Mouse (Mus musculus) layer of hippocampus, adult 2 months (tissue): ENCODE measurements around the gene Slc44a5. TPM values are rescaled to one million over a fixed set of nuclear protein-coding genes. Genes with fewer than 3 reads are reported as not detected.
"Not testable (repeated sequence)": the region's sequence is repeated elsewhere in the genome, so short reads cannot be mapped to it uniquely, and the experiment has no call there.

Source experiments
- DNase-seq, 2 experiments: peaks; one replicate each; pipeline ENCODE4 v3.0.0; 2022; ENCODE audit warnings: low spot score in 2 of 2
- H3K27ac ChIP-seq: fragments of 200-600 bp; 2 replicates; pipeline ENCODE4 v1.8.1; 2022
- H3K4me3 ChIP-seq: fragments of 200-600 bp; 2 replicates; pipeline ENCODE4 v1.8.1; 2022; ENCODE audit warnings: mild to moderate bottlenecking
- CTCF ChIP-seq: fragments of 200-600 bp; conservative IDR thresholded peaks from 2 replicates; pipeline ENCODE4 v1.8.1; 2022; ENCODE audit warnings: antibody characterized with exemption, mild to moderate bottlenecking, moderate library complexity
- total RNA-seq, 2 experiments: library from RNA; stranded (reverse); gene quantifications; 2 replicates each; pipeline ENCODE4 v1.2.3; 2021

The Slc44a5 gene
- total RNA-seq, 2 experiments from 2014 or later = 52.6 to 57.5 TPM

DNA sequence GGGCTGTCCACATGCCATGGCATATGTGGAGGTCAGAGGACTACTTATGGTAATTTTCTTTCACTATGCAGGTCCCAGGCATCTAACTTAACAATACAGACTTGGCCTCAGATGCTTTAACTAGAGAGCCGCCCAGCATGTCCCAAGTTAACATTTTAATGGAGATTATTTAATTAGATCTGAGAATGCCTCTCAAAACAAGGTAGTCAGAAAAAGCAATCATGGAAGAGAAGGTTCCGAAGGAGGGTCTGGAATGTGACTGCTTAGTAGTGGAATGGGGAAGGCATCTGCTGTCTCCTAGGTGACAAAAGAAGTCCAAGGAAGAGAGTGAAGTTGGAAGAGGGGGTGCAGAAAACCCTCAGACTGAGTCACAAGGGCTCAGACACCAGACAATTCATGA is 7.4 kb downstream of the Slc44a5 start:
- no peak for DNase-seq
- no peak for TF ChIP-seq CTCF
- no peak overlapping the region for H3K27ac ChIP-seq
- H3K4me3 ChIP-seq = no peak overlapping the region

DNA sequence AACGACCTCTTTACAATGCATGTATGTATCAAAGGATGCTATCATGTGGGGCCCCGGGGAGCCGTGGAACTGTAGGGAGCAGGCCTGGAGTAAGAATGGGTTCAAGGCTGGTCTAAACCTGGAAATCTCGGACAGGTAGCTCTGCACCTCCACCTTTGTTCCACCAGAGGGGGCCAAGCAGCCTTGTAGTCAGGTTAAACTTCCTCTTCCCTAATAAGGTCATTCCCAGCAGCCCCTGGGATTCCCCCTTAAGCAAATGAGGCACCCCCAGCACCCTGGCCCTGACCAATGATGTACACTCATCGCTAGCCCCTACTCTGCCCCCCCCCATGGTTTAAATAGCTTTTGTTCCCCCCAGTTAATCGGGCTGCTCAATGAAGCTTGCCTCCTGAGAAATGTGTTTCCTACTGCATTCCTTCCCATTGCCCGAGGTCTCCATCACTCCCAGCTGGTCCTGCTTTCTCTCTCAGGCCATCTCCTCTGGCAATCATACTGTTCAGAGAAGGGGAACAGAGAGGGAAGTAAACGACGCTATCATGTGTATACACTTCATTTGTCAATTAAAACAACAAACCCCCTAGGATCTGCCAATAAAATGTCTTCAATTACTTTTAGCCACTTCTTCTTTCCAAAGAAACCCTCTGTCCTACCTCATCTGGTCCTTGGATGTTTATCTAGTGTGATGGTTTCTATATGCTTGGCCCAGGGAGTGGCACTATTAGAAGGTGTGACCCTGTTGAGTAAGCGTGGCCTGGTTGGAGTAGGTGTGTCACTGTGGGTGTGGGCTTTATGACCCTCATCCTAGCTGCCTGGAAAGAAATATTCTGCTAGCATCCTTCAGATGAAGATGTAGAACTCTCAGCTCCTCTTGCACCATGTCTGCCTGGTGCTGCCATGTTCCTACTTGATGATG is 11.4 kb downstream of the Slc44a5 start:
- H3K27ac ChIP-seq = no peak overlapping the region
- peak; percentile 79 for TF ChIP-seq CTCF
- DNase-seq = peak in 1 of 2 experiments; percentile 39
- no peak overlapping the region for H3K4me3 ChIP-seq

DNA sequence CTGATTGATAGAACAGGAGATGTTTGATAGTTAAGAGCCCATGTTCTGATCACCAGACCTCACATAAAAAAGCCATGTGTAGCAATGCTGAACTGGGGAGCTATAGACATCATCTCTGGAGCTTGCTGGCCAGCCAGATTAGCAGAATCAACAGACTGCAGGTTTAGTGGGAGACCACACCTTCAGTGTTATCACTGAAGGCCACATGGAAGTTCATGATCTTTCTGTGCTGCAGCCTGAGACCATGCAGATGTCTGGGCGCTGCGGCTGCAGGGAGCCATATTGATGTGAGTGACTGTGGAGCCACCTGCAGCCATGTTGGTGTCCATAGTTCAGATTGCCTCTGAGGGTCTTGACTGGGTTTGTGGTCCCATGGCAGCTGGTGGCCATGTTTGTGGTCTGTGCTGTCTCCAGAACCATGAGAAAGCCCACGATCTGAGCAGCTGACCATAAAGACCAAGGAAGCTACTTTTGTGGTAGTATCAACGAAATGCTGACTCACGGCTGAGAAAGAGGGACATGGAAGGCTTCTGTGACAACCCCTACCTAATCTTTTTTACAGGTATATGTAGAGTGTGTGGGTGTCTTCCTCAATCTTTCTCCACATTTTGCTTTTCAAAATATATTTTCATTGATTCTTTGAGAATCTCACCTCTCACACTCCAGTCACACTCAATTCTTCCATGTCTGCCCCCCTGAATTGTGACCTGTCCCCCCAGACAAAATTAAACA is 26.7 kb downstream of the Slc44a5 start:
- no peak for DNase-seq
- Histone ChIP-seq H3K4me3 (no peak overlapping the region), H3K27ac (no peak overlapping the region)
- no peak for TF ChIP-seq CTCF

DNA sequence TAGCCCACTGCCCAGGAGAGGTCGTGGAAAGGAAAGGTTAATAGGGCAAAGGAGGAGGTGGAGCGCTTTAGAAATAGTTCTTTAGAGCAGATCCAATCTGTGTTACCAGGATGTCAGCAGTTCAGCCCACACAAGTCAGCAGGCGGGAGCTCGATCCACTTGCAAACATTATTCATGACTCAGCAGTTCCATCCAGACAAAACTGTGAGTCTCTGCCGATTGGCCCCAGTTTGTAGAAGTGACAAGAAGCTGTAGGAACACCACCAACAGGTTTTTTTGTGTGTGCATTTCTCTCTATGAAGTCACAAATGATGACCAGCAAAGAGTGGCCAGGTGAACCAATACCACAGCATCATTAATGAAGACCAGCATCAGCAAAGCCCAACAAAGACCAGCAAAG is 28.1 kb downstream of the Slc44a5 start:
- DNase-seq = no peak
- Histone ChIP-seq H3K27ac (no peak overlapping the region), H3K4me3 (no peak overlapping the region)
- no peak for TF ChIP-seq CTCF

DNA sequence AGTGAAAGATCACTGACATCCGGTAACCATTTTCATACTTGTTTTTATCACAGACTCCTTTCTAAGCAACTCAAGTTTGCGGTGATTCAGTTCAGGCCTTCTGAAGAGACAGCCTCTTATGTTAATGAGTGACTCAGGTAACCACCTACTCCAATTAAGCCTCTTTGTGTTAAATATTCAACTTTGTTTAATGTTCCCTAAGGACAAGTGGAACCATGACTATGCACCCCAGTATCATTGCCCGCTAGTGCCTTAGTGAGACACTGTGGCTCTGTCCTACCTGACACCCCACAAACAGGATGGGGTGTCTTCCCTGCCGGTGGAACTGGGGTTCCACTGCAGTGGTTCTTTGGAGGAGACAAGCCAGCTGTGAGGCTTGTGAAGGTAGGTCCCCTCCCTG is 73.6 kb downstream of the Slc44a5 start:
- no peak for TF ChIP-seq CTCF
- DNase-seq = no peak

DNA sequence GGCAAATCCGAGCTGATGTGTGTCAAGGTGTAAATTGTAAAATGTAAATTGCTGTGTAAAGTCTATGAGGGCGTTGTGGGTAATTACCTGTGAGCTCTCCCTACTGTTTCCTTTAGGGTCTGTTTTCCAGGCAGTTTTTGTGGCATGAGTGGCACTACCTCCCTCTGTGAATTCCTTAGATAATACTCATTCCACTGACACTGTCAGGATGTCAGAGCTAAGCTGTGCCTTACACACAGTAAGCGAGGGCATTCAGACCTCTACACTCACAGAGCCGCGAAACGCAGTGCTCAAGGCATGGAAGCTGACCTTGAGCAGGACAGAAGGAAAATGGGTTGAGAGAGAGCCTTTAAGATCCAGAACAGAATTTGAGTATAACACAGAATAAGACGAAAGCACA is 80.1 kb downstream of the Slc44a5 start:
- DNase-seq = no peak
- no peak for TF ChIP-seq CTCF
- no peak overlapping the region for H3K4me3 ChIP-seq
- no peak overlapping the region for H3K27ac ChIP-seq

More for the DNA sequence above, 73.6 kb downstream of the Slc44a5 start:
- H3K4me3 ChIP-seq = no peak overlapping the region
- no peak overlapping the region for H3K27ac ChIP-seq

DNA sequence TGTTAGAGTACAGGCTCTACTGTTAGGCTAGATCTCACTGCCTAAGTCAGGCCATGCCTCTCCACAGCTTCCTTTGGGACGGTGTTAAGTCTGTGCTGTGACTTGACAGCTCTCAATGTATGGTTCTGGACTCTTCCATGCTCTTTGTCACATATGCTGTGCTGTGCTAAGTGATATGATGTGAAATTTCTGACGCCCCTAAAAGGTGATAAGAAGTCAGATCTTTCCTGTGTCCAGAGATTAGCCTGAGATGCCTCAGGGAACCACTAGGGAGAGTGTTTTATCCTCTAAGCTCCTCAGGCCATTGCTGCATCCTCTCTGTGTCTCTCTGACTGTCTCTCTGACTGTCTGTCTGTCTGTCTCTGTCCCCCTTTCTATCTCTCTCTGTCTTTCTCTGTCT is 84.2 kb downstream of the Slc44a5 start:
- H3K27ac ChIP-seq = no peak overlapping the region
- DNase-seq = no peak
- H3K4me3 ChIP-seq = no peak overlapping the region
- no peak; the same call in 1 of the 2 replicates for TF ChIP-seq CTCF

DNA sequence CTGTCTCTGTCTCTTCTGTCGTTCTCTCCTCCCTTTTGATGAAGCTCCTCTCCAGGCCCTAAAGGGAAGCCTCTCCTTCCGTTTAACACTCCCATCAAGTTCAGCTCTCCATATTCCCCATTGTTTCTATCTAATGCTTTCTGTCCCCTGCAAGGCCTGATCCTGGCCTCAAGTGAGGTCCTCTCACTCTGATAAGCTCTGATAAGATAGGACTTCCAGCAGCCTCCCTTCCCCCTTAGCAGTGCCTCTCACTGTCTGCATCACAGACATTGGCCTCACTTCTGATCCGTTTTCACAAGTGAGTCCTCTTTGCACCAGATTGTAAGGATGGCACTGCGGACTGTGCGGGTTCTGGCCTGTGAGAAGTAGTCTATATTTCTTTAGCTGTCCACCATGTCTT is 85.0 kb downstream of the Slc44a5 start:
- H3K4me3 ChIP-seq = no peak overlapping the region
- no peak for DNase-seq
- TF ChIP-seq CTCF = no peak
- H3K27ac ChIP-seq = no peak overlapping the region

DNA sequence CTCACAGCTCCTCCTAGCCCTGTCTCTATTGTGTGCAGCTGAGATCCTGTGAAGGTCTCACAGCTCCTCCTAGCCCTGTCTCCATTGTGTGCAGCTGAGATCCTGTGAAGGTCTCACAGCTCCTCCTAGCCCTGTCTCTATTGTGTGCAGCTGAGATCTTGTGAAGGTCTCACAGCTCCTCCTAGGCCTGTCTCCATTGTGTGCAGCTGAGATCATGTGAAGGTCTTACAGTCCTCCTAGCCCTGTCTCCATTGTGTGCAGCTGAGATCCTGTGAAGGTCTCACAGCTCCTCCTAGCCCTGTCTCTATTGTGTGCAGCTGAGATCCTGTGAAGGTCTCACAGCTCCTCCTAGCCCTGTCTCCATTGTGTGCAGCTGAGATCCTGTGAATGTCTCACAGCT is 98.8 kb downstream of the Slc44a5 start:
- not testable (repeated sequence) for DNase-seq, H3K27ac ChIP-seq, H3K4me3 ChIP-seq

DNA sequence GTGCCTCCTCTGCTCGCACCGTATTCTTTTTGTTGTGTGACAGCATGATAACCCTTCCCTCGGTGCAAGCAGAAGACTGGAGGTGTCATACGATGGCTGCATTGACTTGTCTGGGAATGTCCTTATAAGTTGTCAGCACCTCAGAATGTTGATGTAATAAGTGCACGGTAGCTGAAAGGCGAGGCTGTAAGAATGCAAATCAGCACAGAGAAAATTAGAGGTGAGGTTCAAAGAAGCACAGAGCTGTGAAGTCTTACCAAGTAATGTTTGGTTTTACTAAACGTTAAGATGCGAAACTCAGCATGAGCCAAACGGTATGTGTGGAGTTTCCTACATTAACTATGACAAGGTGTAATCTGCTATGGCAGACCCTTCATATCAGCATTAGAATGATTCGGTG is 102.5 kb downstream of the Slc44a5 start:
- H3K4me3 ChIP-seq = no peak overlapping the region
- TF ChIP-seq CTCF = no peak

DNA sequence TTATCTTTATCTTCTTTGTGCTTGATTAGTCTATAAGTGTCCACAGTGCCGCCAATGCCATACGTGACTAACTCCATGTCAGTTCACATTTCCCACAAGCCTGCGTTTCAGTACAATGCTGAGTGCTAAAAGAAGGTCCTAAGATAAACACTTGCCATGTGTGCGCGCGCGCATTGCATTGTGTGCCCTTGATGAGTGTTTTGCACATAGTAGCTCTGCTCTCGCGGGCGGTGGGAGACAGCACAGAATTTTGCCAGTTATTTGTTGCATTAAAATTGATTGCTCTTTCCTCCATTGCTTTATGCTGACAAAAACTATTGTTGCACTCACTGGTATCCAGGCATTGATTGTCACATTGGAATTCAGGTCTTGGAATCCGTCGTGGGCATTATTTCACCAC is 108.5 kb downstream of the Slc44a5 start:
- H3K4me3 ChIP-seq = no peak overlapping the region
- no peak for DNase-seq
- TF ChIP-seq CTCF = no peak
- H3K27ac ChIP-seq = no peak overlapping the region

More for the DNA sequence above, 102.5 kb downstream of the Slc44a5 start:
- DNase-seq = no peak
- H3K27ac ChIP-seq = no peak overlapping the region

DNA sequence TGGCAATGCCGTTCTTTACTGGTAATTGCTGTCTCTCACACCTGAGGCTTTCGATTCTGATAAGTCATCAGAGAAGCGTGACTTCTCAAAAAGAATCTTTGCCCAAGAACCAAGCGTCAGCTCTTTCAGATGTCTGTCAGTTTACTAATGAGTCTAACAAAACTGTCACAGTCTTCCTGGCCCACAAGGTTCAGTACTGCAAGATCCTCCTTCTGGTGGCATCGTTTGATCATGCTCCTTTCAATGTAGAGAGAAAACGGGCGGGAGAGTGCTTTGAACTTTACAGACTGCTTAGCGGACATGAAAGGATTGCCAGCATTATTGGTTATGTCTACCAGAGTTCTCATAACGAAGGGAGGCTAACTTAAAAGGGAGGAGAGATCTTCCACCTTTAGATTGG is 109.0 kb downstream of the Slc44a5 start:
- no peak for TF ChIP-seq CTCF
- H3K27ac ChIP-seq = no peak overlapping the region
- DNase-seq = no peak
- no peak overlapping the region for H3K4me3 ChIP-seq

DNA sequence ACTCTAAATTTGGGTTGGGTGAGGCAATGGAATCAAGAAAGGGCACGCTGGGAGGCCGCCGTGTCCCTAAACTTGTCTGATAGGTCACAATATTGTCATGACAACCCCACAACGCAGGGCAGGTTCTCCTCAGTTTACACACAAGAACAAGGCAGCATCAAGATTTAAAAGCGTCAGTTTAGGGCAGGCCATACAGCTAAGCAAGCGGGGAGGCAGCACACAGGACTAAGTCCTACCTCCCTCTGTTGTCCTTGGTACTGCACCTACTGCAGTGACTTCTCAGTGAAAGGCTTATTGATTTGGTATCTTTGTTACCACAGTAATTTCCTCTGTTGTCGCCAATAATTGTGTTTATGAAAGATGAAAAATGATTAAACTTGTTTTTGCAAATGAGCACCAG is 109.7 kb downstream of the Slc44a5 start:
- DNase-seq = no peak
- peak; percentile 27 for TF ChIP-seq CTCF
- H3K4me3 ChIP-seq = no peak overlapping the region
- H3K27ac ChIP-seq = no peak overlapping the region
